16 mouse cellular contexts compared by ENCODE assay signal in the genomic region with DNA sequence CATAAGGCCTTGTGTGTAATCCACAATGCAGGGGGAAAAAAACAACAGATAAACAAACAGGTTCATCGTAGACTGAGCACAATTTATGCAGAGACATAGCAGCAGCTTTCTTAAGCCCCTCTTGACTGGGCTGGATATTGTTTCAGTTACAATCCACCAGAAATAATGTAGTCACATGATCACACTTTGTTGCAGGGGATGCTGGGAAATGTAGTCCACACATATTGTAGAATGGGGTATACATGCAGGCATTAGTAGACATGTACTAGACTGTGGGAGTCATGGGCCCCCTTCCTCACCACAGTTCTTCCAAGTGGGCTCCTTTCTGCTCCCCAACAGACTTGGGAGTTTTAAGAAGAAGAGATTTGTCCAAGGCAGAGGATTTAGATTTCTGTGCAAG. TPM values are rescaled to one million over a fixed set of nuclear protein-coding genes. Genes with fewer than 3 reads are reported as not detected.
DNase-seq lines count a peak whose midpoint lies in the region; ATAC-seq and TF ChIP-seq lines count a peak whose summit lies in the region.
"Had no signal": no experiment of that assay in that cellular context is flagged by ENCODE, and none has a peak within 500 bp of the region (broad histone marks: within the 10 kb centered on the region; RNA-seq: fewer than 3 reads in every experiment).

No protein-coding gene starts in this region.

- H3K4me2 ChIP-seq in hindbrain, embryonic 11.5 days (replicated peaks; ENCODE audit: low read depth, low read length), result no peak overlapping the region
- H3K4me2 ChIP-seq in hindbrain, embryonic 13.5 days, result no peak overlapping the region
- no peak overlapping the region for H3K4me2 ChIP-seq in myocyte (ENCODE audit: low read depth)

- H3K4me1 ChIP-seq in hindbrain, embryonic 11.5 days (replicated peaks; ENCODE audit: control insufficient read depth, insufficient read depth, low read length), result 0 out of 2 replicates have a peak, but pooled peaks cover 2% of the 10 kb centered on the region
- peaks cover 17% of the 10 kb centered on the region for H3K4me1 ChIP-seq in hindbrain, embryonic 10.5 days (replicated peaks)
- peaks cover 14% of the 10 kb centered on the region for H3K4me1 ChIP-seq in hindbrain, embryonic 13.5 days (replicated peaks)

- no peak overlapping the region for H3K4me3 ChIP-seq in hindbrain, embryonic 11.5 days (ENCODE audit: low read depth, low read length)
- H3K4me3 ChIP-seq in hindbrain, embryonic 10.5 days, result no peak overlapping the region
- H3K4me3 ChIP-seq in hindbrain, embryonic 13.5 days, result no peak overlapping the region
- no peak overlapping the region for H3K4me3 ChIP-seq in myocyte

- 97% methylated on average over 1 of the region's 1 CpGs for WGBS in hindbrain, embryonic 11.5 days
- WGBS in hindbrain, embryonic 10.5 days, result 91% methylated on average over 1 of the region's 1 CpGs
- WGBS in hindbrain, embryonic 13.5 days, result 88% methylated on average over 1 of the region's 1 CpGs

- peak; percentile 12 for DNase-seq in hindbrain, embryonic 11.5 days (ENCODE audit: low spot score)
- DNase-seq in hindbrain, embryonic 10.5 days (ENCODE audit: low spot score), result no peak
- peak; percentile 27 for DNase-seq in R1 (ENCODE audit: low read depth, low spot score)
- no peak for DNase-seq in adrenal gland, postnatal 4 days (ENCODE audit: low spot score in 2 of 2)
- no peak for DNase-seq in gastrocnemius, postnatal 25 days
- DNase-seq in spleen, postnatal 4 days (ENCODE audit: low spot score in 2 of 2), result no peak
- DNase-seq: kidney, adult 9 months; lung, postnatal 10 days; thymus, adult 2 months had no signal

- H3K79me2 ChIP-seq in myocyte (ENCODE audit: control insufficient read depth, insufficient read depth), result peaks cover 21% of the 10 kb centered on the region

- peaks cover 4% of the 10 kb centered on the region; the same call in 1 of the 2 replicates for H3K36me3 ChIP-seq in hindbrain, embryonic 11.5 days (ENCODE audit: control insufficient read depth, insufficient read depth, low read length)
- H3K36me3 ChIP-seq in hindbrain, embryonic 10.5 days, result peaks cover 84% of the 10 kb centered on the region
- peaks cover 27% of the 10 kb centered on the region for H3K36me3 ChIP-seq in hindbrain, embryonic 13.5 days
- peaks cover 16% of the 10 kb centered on the region for H3K36me3 ChIP-seq in myocyte (ENCODE audit: control insufficient read depth, insufficient read depth)

- no peaks in the 10 kb centered on the region for H3K27me3 ChIP-seq in hindbrain, embryonic 11.5 days (ENCODE audit: control insufficient read depth, insufficient read depth, low read length)
- H3K27me3 ChIP-seq in hindbrain, embryonic 10.5 days (ENCODE audit: insufficient read depth, poor library complexity, severe bottlenecking), result no peaks in the 10 kb centered on the region
- no peaks in the 10 kb centered on the region for H3K27me3 ChIP-seq in hindbrain, embryonic 13.5 days
- H3K27me3 ChIP-seq in myocyte (ENCODE audit: control insufficient read depth, insufficient read depth, insufficient read length), result no peaks in the 10 kb centered on the region

- H3K27ac ChIP-seq in hindbrain, embryonic 11.5 days (ENCODE audit: low read depth, low read length), result no peak overlapping the region
- H3K27ac ChIP-seq in hindbrain, embryonic 10.5 days, result no peak overlapping the region
- no peak overlapping the region for H3K27ac ChIP-seq in hindbrain, embryonic 13.5 days

- H3K9ac ChIP-seq in hindbrain, embryonic 11.5 days (ENCODE audit: low read depth, low read length), result no peak overlapping the region
- no peak overlapping the region for H3K9ac ChIP-seq in hindbrain, embryonic 13.5 days

- no peaks in the 10 kb centered on the region for H3K9me3 ChIP-seq in hindbrain, embryonic 11.5 days (ENCODE audit: control insufficient read depth, low read length)
- H3K9me3 ChIP-seq in hindbrain, embryonic 10.5 days, result no peaks in the 10 kb centered on the region
- H3K9me3 ChIP-seq in hindbrain, embryonic 13.5 days, result no peaks in the 10 kb centered on the region

- peak; percentile 43; the same call in 1 of the 2 replicates for ATAC-seq in hindbrain, embryonic 11.5 days (ENCODE audit: low FRiP score)
- peak; percentile 55 for ATAC-seq in hindbrain, embryonic 13.5 days (ENCODE audit: low FRiP score)

- no peak overlapping the region for H3ac ChIP-seq in myocyte (ENCODE audit: control insufficient read depth, insufficient read length)

- no peak for TF ChIP-seq POLR2A in myocyte (IDR thresholded peaks at IDR 0.05; ENCODE audit: insufficient read length, low read depth)

TF ChIP-seq in myocyte, 11 proteins besides CTCF, POLR2A, EP300 and RAD21:
- TF ChIP-seq USF1 (IDR thresholded peaks at IDR 0.05; ENCODE audit: low read depth) (peak; percentile 72), MAX (IDR thresholded peaks at IDR 0.05; ENCODE audit: low read depth) (no peak)

RNA-seq across cellular contexts. Expression of a gene that starts 7.5 kb away (rescaled TPM):
- 12.0 and 14.5 TPM in 2 replicates for polyA plus RNA-seq in hindbrain, embryonic 11.5 days (2014; fragmentation: Nextera tagmentation; extraction: Ambion mirVana)
- polyA plus RNA-seq in hindbrain, embryonic 10.5 days (2016; fragmentation: Nextera tagmentation; extraction: Ambion mirVana), result 26.8 and 26.9 TPM in 2 replicates
- 8.9 and 10.8 TPM in 2 replicates for polyA plus RNA-seq in hindbrain, embryonic 13.5 days (2015; fragmentation: Nextera tagmentation; extraction: Ambion mirVana)
- polyA plus RNA-seq in myocyte (2012; fragmentation: generic; extraction: Trizol), result 6.5 TPM
- total RNA-seq in adrenal gland, postnatal 4 days (2021), result 10 to 100 TPM; 11.2 to 15.6 TPM
- 1 to 10 TPM; 1.9 to 2.0 TPM for total RNA-seq in gastrocnemius, postnatal 25 days (2021)
- total RNA-seq: neutrophil, adult 5-6 weeks had no signal

RNA-seq across cellular contexts. Expression of a gene that starts 24.5 kb away (rescaled TPM):
- not detected in 2 replicates for polyA plus RNA-seq in hindbrain, embryonic 11.5 days (2014; fragmentation: Nextera tagmentation; extraction: Ambion mirVana)
- polyA plus RNA-seq in hindbrain, embryonic 10.5 days (2016; fragmentation: Nextera tagmentation; extraction: Ambion mirVana), result not detected in 2 replicates
- not detected in 2 replicates for polyA plus RNA-seq in hindbrain, embryonic 13.5 days (2015; fragmentation: Nextera tagmentation; extraction: Ambion mirVana)
- not detected for polyA plus RNA-seq in myocyte (2012; fragmentation: generic; extraction: Trizol)
- under 1 TPM in 1 of 2 experiments, not detected in 1; 0.20 TPM for total RNA-seq in adrenal gland, postnatal 4 days (2021)
- not detected for total RNA-seq in gastrocnemius, postnatal 25 days (2021)
- total RNA-seq: gastrocnemius, postnatal 14 days; layer of hippocampus, adult 18-20 months; liver, adult 2 months; neutrophil, adult 5-6 weeks had no signal
- polyA plus RNA-seq: heart, embryonic 14.5 days; liver, adult 2 months had no signal

Comparison
In these comparisons a context has a peak if more than half of its experiments do, and no peak if none do; other contexts are left out.
1. DNase-seq: peak in hindbrain, embryonic 11.5 days (single experiment) and R1 (single experiment); none in hindbrain, embryonic 10.5 days (single experiment), adrenal gland, postnatal 4 days (0 of 2), gastrocnemius, postnatal 25 days (single experiment) and spleen, postnatal 4 days (0 of 2).